Mouse (Mus musculus) embryonic facial prominence, embryonic 15.5 days (tissue): ENCODE data around the gene Ffar2. TPM values are rescaled to one million over a fixed set of nuclear protein-coding genes. Genes with fewer than 3 reads are reported as not detected.

Experiments
- polyA plus RNA-seq: library from polyadenylated mRNA; unstranded; fragments of >200 nt; fragmentation: Nextera tagmentation; extraction: Ambion mirVana; gene quantifications from 2 replicates; pipeline ENCODE4 v1.2.1, GENCODE M21; 2015

The Ffar2 gene
- polyA plus RNA-seq, 1 experiment from 2014 or later, result not detected

Other genes starting within 250 kb of the Ffar2 start
- 10.8 and 11.6 TPM in 2 replicates for gene Kmt2b, start 235.0 kb downstream of the Ffar2 start, polyA plus RNA-seq
- gene Zbtb32, start 224.9 kb downstream of the Ffar2 start, polyA plus RNA-seq, result 1.5 and 1.8 TPM in 2 replicates
- gene Upk1a, start 210.9 kb downstream of the Ffar2 start, polyA plus RNA-seq, result 0.54 and 0.75 TPM in 2 replicates
- 848 and 867 TPM in 2 replicates for gene Cox6b1, start 197.6 kb downstream of the Ffar2 start, polyA plus RNA-seq
- not detected in 2 replicates for gene Etv2, start 187.9 kb downstream of the Ffar2 start, polyA plus RNA-seq
- 126 and 129 TPM in 2 replicates for gene Rbm42, start 173.5 kb downstream of the Ffar2 start, polyA plus RNA-seq
- 37.8 and 41.2 TPM in 2 replicates for gene Haus5, start 158.8 kb downstream of the Ffar2 start, polyA plus RNA-seq
- gene Pmis2, start 152.2 kb downstream of the Ffar2 start, polyA plus RNA-seq, result not detected in 2 replicates
- gene 2200002J24Rik, start 124.8 kb downstream of the Ffar2 start, polyA plus RNA-seq, result 0.41 and 0.64 TPM in 2 replicates
- 0.29 and 0.63 TPM in 2 replicates for gene Atp4a, start 111.6 kb downstream of the Ffar2 start, polyA plus RNA-seq
- gene Tmem147, start 94.2 kb downstream of the Ffar2 start, polyA plus RNA-seq, result 191 and 200 TPM in 2 replicates
- gene Gapdhs, start 80.1 kb downstream of the Ffar2 start, polyA plus RNA-seq, result 0.48 and 1.0 TPM in 2 replicates
- gene Sbsn, start 72.3 kb downstream of the Ffar2 start, polyA plus RNA-seq, result 163 and 182 TPM in 2 replicates
- 491 and 576 TPM in 2 replicates for gene Dmkn, start 60.0 kb downstream of the Ffar2 start, polyA plus RNA-seq
- gene Krtdap, start 35.9 kb downstream of the Ffar2 start, polyA plus RNA-seq, result 1,669 and 1,901 TPM in 2 replicates
- gene Ffar3, start 32.4 kb upstream of the Ffar2 start, polyA plus RNA-seq, result not detected in 2 replicates
- not detected in 2 replicates for gene Ffar1, start 37.8 kb upstream of the Ffar2 start, polyA plus RNA-seq
- gene Cd22, start 56.6 kb upstream of the Ffar2 start, polyA plus RNA-seq, result 0.11 and 0.20 TPM in 2 replicates
- 1.00 and 1.4 TPM in 2 replicates for gene Mag, start 91.1 kb upstream of the Ffar2 start, polyA plus RNA-seq
- gene Hamp2, start 100.9 kb upstream of the Ffar2 start, polyA plus RNA-seq, result 0.93 TPM in 1 of 2 replicates, not detected in the other
- not detected in 2 replicates for gene Hamp, start 120.3 kb upstream of the Ffar2 start, polyA plus RNA-seq
- 23.3 and 25.0 TPM in 2 replicates for gene Usf2, start 133.0 kb upstream of the Ffar2 start, polyA plus RNA-seq
- gene Lsr, start 149.7 kb upstream of the Ffar2 start, polyA plus RNA-seq, result 40.8 and 47.2 TPM in 2 replicates
- gene Fam187b, start 150.0 kb upstream of the Ffar2 start, polyA plus RNA-seq, result 3.3 and 4.8 TPM in 2 replicates
- gene Fxyd5, start 218.7 kb upstream of the Ffar2 start, polyA plus RNA-seq, result 43.8 and 46.2 TPM in 2 replicates
- gene Fxyd7, start 227.7 kb upstream of the Ffar2 start, polyA plus RNA-seq, result 10.6 and 12.3 TPM in 2 replicates
- gene Fxyd1, start 233.4 kb upstream of the Ffar2 start, polyA plus RNA-seq, result 115 and 119 TPM in 2 replicates
- gene Lgi4, start 235.6 kb upstream of the Ffar2 start, polyA plus RNA-seq, result 1.7 and 2.1 TPM in 2 replicates